Comparison of ENCODE assay signal across 17 mouse cellular contexts in the genomic region with DNA sequence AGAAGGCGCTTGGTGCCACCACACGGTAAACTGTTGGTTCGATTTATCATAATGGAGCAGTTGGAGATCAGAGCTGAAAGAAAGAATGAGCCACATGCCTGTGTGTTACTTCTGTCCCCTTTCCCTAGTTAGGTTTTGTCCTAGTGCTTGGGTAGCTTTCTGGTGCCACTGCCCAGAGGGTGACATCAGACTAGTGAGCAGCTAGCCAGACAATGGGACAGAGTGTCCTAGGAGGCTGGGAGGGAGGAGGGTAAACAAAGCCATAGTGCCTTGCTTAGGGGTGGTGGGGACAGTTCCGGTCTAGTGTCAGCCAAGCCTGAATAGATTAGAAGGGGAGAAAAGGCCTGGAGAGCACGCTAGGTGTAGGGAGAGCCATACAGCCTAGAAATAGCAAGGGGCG. TPM values are rescaled to one million over a fixed set of nuclear protein-coding genes. Genes with fewer than 3 reads are reported as not detected.
DNase-seq lines count a peak whose midpoint lies in the region; ATAC-seq lines count a peak whose summit lies in the region.
"Had no signal": no experiment of that assay in that cellular context is flagged by ENCODE, and none has a peak within 500 bp of the region (broad histone marks: within the 10 kb centered on the region; RNA-seq: fewer than 3 reads in every experiment).

No protein-coding gene starts in this region.

- ATAC-seq in hindbrain, embryonic 11.5 days (ENCODE audit: low FRiP score): no peak
- peak; percentile 38; the same call in 1 of the 2 replicates for ATAC-seq in midbrain, embryonic 11.5 days (ENCODE audit: low FRiP score)
- no peak for ATAC-seq in midbrain, embryonic 14.5 days (ENCODE audit: low FRiP score, low TSS enrichment)
- no peak for ATAC-seq in heart, embryonic 11.5 days (replicated peaks; ENCODE audit: insufficient number of reproducible peaks, low FRiP score, low TSS enrichment)
- ATAC-seq: midbrain, embryonic 16.5 days had no signal

- no peaks in the 10 kb centered on the region for H3K9me3 ChIP-seq in hindbrain, embryonic 10.5 days
- no peaks in the 10 kb centered on the region for H3K9me3 ChIP-seq in hindbrain, embryonic 11.5 days (ENCODE audit: control insufficient read depth, low read length)
- H3K9me3 ChIP-seq in midbrain, embryonic 11.5 days (ENCODE audit: control insufficient read depth, low read length): no peaks in the 10 kb centered on the region
- H3K9me3 ChIP-seq in midbrain, embryonic 14.5 days (ENCODE audit: control insufficient read depth, low read length): no peaks in the 10 kb centered on the region
- H3K9me3 ChIP-seq in heart, embryonic 11.5 days (replicated peaks; ENCODE audit: control insufficient read depth, low read length): no peaks in the 10 kb centered on the region
- H3K9me3 ChIP-seq: hindbrain, embryonic 12.5 days; limb, embryonic 13.5 days; lung, embryonic 15.5 days; neural tube, embryonic 12.5 days had no signal

- no peak overlapping the region for H3K9ac ChIP-seq in hindbrain, embryonic 11.5 days (ENCODE audit: low read depth, low read length)
- no peak overlapping the region for H3K9ac ChIP-seq in midbrain, embryonic 11.5 days (ENCODE audit: low read length)
- no peak overlapping the region for H3K9ac ChIP-seq in midbrain, embryonic 14.5 days (replicated peaks; ENCODE audit: low read length)
- H3K9ac ChIP-seq in heart, embryonic 11.5 days (ENCODE audit: low read depth, low read length): peak overlapping the region; percentile 43; the same call in 1 of the 2 replicates
- H3K9ac ChIP-seq: hindbrain, embryonic 12.5 days; limb, embryonic 13.5 days; lung, embryonic 15.5 days; neural tube, embryonic 12.5 days had no signal

- 62% methylated on average over 6 of the region's 6 CpGs for WGBS in hindbrain, embryonic 10.5 days
- WGBS in hindbrain, embryonic 11.5 days: 63% methylated on average over 6 of the region's 6 CpGs
- WGBS in midbrain, embryonic 11.5 days: 66% methylated on average over 6 of the region's 6 CpGs
- WGBS in midbrain, embryonic 14.5 days: 44% methylated on average over 6 of the region's 6 CpGs
- WGBS in heart, embryonic 11.5 days (ENCODE audit: insufficient replicate concordance): 61% methylated on average over 6 of the region's 6 CpGs

- 0 out of 2 replicates have a peak, but pooled peaks cover 5% of the 10 kb centered on the region for H3K27me3 ChIP-seq in hindbrain, embryonic 10.5 days (ENCODE audit: insufficient read depth, poor library complexity, severe bottlenecking)
- H3K27me3 ChIP-seq in hindbrain, embryonic 11.5 days (ENCODE audit: control insufficient read depth, insufficient read depth, low read length): no peaks in the 10 kb centered on the region
- H3K27me3 ChIP-seq in midbrain, embryonic 11.5 days (ENCODE audit: control insufficient read depth, insufficient read depth, low read length): no peaks in the 10 kb centered on the region
- H3K27me3 ChIP-seq in midbrain, embryonic 14.5 days (ENCODE audit: control insufficient read depth, insufficient read depth, low read length): no peaks in the 10 kb centered on the region
- no peaks in the 10 kb centered on the region for H3K27me3 ChIP-seq in heart, embryonic 11.5 days (ENCODE audit: control insufficient read depth, insufficient read depth, low read length)
- H3K27me3 ChIP-seq: hindbrain, embryonic 12.5 days; limb, embryonic 13.5 days; lung, embryonic 15.5 days; neural tube, embryonic 12.5 days had no signal

- H3K36me3 ChIP-seq in hindbrain, embryonic 10.5 days: no peaks in the 10 kb centered on the region
- H3K36me3 ChIP-seq in hindbrain, embryonic 11.5 days (ENCODE audit: control insufficient read depth, insufficient read depth, low read length): no peaks in the 10 kb centered on the region
- H3K36me3 ChIP-seq in midbrain, embryonic 11.5 days (ENCODE audit: control insufficient read depth, insufficient read depth, low read length): no peaks in the 10 kb centered on the region
- no peaks in the 10 kb centered on the region for H3K36me3 ChIP-seq in midbrain, embryonic 14.5 days (ENCODE audit: control insufficient read depth, insufficient read depth, low read length)
- no peaks in the 10 kb centered on the region for H3K36me3 ChIP-seq in heart, embryonic 11.5 days (ENCODE audit: control insufficient read depth, insufficient read depth, low read length)
- H3K36me3 ChIP-seq: hindbrain, embryonic 12.5 days; lung, embryonic 15.5 days; neural tube, embryonic 12.5 days had no signal

- peak overlapping the region; percentile 75 for H3K27ac ChIP-seq in hindbrain, embryonic 10.5 days
- no peak overlapping the region for H3K27ac ChIP-seq in hindbrain, embryonic 11.5 days (ENCODE audit: low read depth, low read length)
- H3K27ac ChIP-seq in midbrain, embryonic 11.5 days (ENCODE audit: low read depth, low read length): no peak overlapping the region
- H3K27ac ChIP-seq in midbrain, embryonic 14.5 days (replicated peaks; ENCODE audit: low read depth, low read length): no peak overlapping the region
- H3K27ac ChIP-seq in heart, embryonic 11.5 days (ENCODE audit: low read depth, low read length): peak overlapping the region; percentile 2; the same call in 1 of the 2 replicates
- H3K27ac ChIP-seq: hindbrain, embryonic 12.5 days; limb, embryonic 13.5 days; lung, embryonic 15.5 days; neural tube, embryonic 12.5 days had no signal

- DNase-seq in hindbrain, embryonic 10.5 days (ENCODE audit: low spot score): peak; percentile 23
- DNase-seq in hindbrain, embryonic 11.5 days (ENCODE audit: low spot score): no peak
- no peak for DNase-seq in midbrain, embryonic 11.5 days (ENCODE audit: low spot score, missing footprints)
- DNase-seq in midbrain, embryonic 14.5 days: no peak
- DNase-seq in telencephalon, adult 2 months (ENCODE audit: low read depth, low spot score): peak; percentile 77
- DNase-seq in B cell, adult 2 months: no peak
- DNase-seq: adrenal gland, postnatal 14 days; embryo, embryonic 11 days; kidney, adult 11 months; thymus, adult 18-20 months had no signal

- peaks cover 39% of the 10 kb centered on the region for H3K4me1 ChIP-seq in hindbrain, embryonic 10.5 days (replicated peaks)
- no peaks in the 10 kb centered on the region; the same call in 1 of the 2 replicates for H3K4me1 ChIP-seq in hindbrain, embryonic 11.5 days (replicated peaks; ENCODE audit: control insufficient read depth, insufficient read depth, low read length)
- H3K4me1 ChIP-seq in midbrain, embryonic 11.5 days (ENCODE audit: control insufficient read depth, insufficient read depth, low read length): peaks cover 5% of the 10 kb centered on the region
- H3K4me1 ChIP-seq in midbrain, embryonic 14.5 days (ENCODE audit: control insufficient read depth, insufficient read depth, low read length): 0 out of 2 replicates have a peak, but pooled peaks cover 2% of the 10 kb centered on the region
- peaks cover 28% of the 10 kb centered on the region for H3K4me1 ChIP-seq in heart, embryonic 11.5 days (ENCODE audit: control insufficient read depth, insufficient read depth, low read length)
- H3K4me1 ChIP-seq: lung, embryonic 15.5 days had no signal

- H3K4me3 ChIP-seq in hindbrain, embryonic 10.5 days: no peak overlapping the region
- no peak overlapping the region for H3K4me3 ChIP-seq in hindbrain, embryonic 11.5 days (ENCODE audit: low read depth, low read length)
- H3K4me3 ChIP-seq in midbrain, embryonic 11.5 days (ENCODE audit: low read depth, low read length): no peak overlapping the region
- no peak overlapping the region for H3K4me3 ChIP-seq in midbrain, embryonic 14.5 days (replicated peaks; ENCODE audit: low read depth, low read length)
- no peak overlapping the region for H3K4me3 ChIP-seq in heart, embryonic 11.5 days (ENCODE audit: low read depth, low read length)
- H3K4me3 ChIP-seq: erythroblast, embryonic 14.5 days; hindbrain, embryonic 12.5 days; limb, embryonic 13.5 days; lung, embryonic 15.5 days; neural tube, embryonic 12.5 days had no signal

- no peak overlapping the region for H3K4me2 ChIP-seq in hindbrain, embryonic 11.5 days (replicated peaks; ENCODE audit: low read depth, low read length)
- H3K4me2 ChIP-seq in midbrain, embryonic 11.5 days: no peak overlapping the region
- H3K4me2 ChIP-seq in midbrain, embryonic 14.5 days (ENCODE audit: low read length): no peak overlapping the region
- no peak overlapping the region for H3K4me2 ChIP-seq in heart, embryonic 11.5 days
- H3K4me2 ChIP-seq: hindbrain, embryonic 12.5 days; limb, embryonic 13.5 days; lung, embryonic 15.5 days; neural tube, embryonic 12.5 days had no signal

RNA-seq across cellular contexts. Expression of a gene that starts 12.4 kb away (rescaled TPM):
- 0.61 and 2.0 TPM in 2 replicates for polyA plus RNA-seq in hindbrain, embryonic 10.5 days (2016; fragmentation: Nextera tagmentation; extraction: Ambion mirVana)
- polyA plus RNA-seq in hindbrain, embryonic 11.5 days (2014; fragmentation: Nextera tagmentation; extraction: Ambion mirVana): 0.95 and 1.8 TPM in 2 replicates
- 1.7 and 1.8 TPM in 2 replicates for polyA plus RNA-seq in midbrain, embryonic 11.5 days (2014; fragmentation: Nextera tagmentation; extraction: Ambion mirVana)
- polyA plus RNA-seq in midbrain, embryonic 14.5 days (2014; fragmentation: Nextera tagmentation; extraction: Ambion mirVana): 0.47 and 2.0 TPM in 2 replicates
- polyA plus RNA-seq in heart, embryonic 11.5 days (2014; fragmentation: Nextera tagmentation; extraction: Ambion mirVana): 1.1 and 1.8 TPM in 2 replicates
- polyA plus RNA-seq: erythroblast, embryonic 14.5 days had no signal

RNA-seq across cellular contexts. Expression of a gene that starts 22.2 kb away (rescaled TPM):
- polyA plus RNA-seq in hindbrain, embryonic 10.5 days (2016; fragmentation: Nextera tagmentation; extraction: Ambion mirVana): 22.3 and 31.1 TPM in 2 replicates
- polyA plus RNA-seq in hindbrain, embryonic 11.5 days (2014; fragmentation: Nextera tagmentation; extraction: Ambion mirVana): 36.7 and 38.9 TPM in 2 replicates
- 33.1 and 33.5 TPM in 2 replicates for polyA plus RNA-seq in midbrain, embryonic 11.5 days (2014; fragmentation: Nextera tagmentation; extraction: Ambion mirVana)
- 29.5 and 34.7 TPM in 2 replicates for polyA plus RNA-seq in midbrain, embryonic 14.5 days (2014; fragmentation: Nextera tagmentation; extraction: Ambion mirVana)
- 27.3 and 29.7 TPM in 2 replicates for polyA plus RNA-seq in heart, embryonic 11.5 days (2014; fragmentation: Nextera tagmentation; extraction: Ambion mirVana)

RNA-seq across cellular contexts. Expression of a gene that starts 48.3 kb away (rescaled TPM):
- polyA plus RNA-seq in hindbrain, embryonic 10.5 days (2016; fragmentation: Nextera tagmentation; extraction: Ambion mirVana): not detected in 2 replicates
- polyA plus RNA-seq in hindbrain, embryonic 11.5 days (2014; fragmentation: Nextera tagmentation; extraction: Ambion mirVana): 0.68 TPM in 1 of 2 replicates, not detected in the other
- polyA plus RNA-seq in midbrain, embryonic 11.5 days (2014; fragmentation: Nextera tagmentation; extraction: Ambion mirVana): 0.34 and 0.43 TPM in 2 replicates
- 0.50 and 0.57 TPM in 2 replicates for polyA plus RNA-seq in midbrain, embryonic 14.5 days (2014; fragmentation: Nextera tagmentation; extraction: Ambion mirVana)
- polyA plus RNA-seq in heart, embryonic 11.5 days (2014; fragmentation: Nextera tagmentation; extraction: Ambion mirVana): not detected in 2 replicates
- polyA plus RNA-seq: erythroblast, embryonic 14.5 days; lung, embryonic 15.5 days; neural tube, embryonic 12.5 days had no signal

Comparison
In these comparisons a context has a peak if more than half of its experiments do, and no peak if none do; other contexts are left out.
1. DNase-seq: peak in hindbrain, embryonic 10.5 days (single experiment) and telencephalon, adult 2 months (single experiment); none in hindbrain, embryonic 11.5 days (single experiment), midbrain, embryonic 11.5 days (single experiment), midbrain, embryonic 14.5 days (single experiment) and B cell, adult 2 months (0 of 2).
2. H3K27ac ChIP-seq: peak in hindbrain, embryonic 10.5 days (single experiment) and heart, embryonic 11.5 days (single experiment); none in hindbrain, embryonic 11.5 days (single experiment), midbrain, embryonic 11.5 days (single experiment) and midbrain, embryonic 14.5 days (single experiment).